Mouse (Mus musculus) myocyte (in vitro differentiated cells): Measurements from ENCODE around the gene Cbfa2t3. TPM values are rescaled to one million over a fixed set of nuclear protein-coding genes. Genes with fewer than 3 reads are reported as not detected.

Experiments
- H3K27me3 ChIP-seq: one replicate; pipeline ENCODE4 v1.6.1; 2011; ENCODE audit not compliant: control insufficient read depth, insufficient read depth, insufficient read length
- H3K36me3 ChIP-seq: one replicate; pipeline ENCODE4 v1.6.1; 2011; ENCODE audit not compliant: control insufficient read depth, insufficient read depth
- H3K4me2 ChIP-seq: one replicate; pipeline ENCODE4 v1.6.1; 2011; ENCODE audit warnings: low read depth, control low read depth
- H3K4me3 ChIP-seq: one replicate; pipeline ENCODE4 v1.5.1; 2011; ENCODE audit warnings: mild to moderate bottlenecking, control low read depth, moderate library complexity
- H3K79me2 ChIP-seq: one replicate; pipeline ENCODE4 v1.6.1; 2011; ENCODE audit not compliant: control insufficient read depth, insufficient read depth
- H3ac ChIP-seq: one replicate; pipeline ENCODE4 v1.6.1; 2011; ENCODE audit not compliant: control insufficient read depth, insufficient read length
- CEBPB ChIP-seq: IDR thresholded peaks from 2 replicates; pipeline ENCODE4 v1.6.1; 2011; ENCODE audit warnings: mild to moderate bottlenecking, moderate library complexity; ENCODE audit not compliant: poor library complexity, insufficient read depth, severe bottlenecking
- E2F4 ChIP-seq: IDR thresholded peaks from one replicate; pipeline ENCODE4 v1.6.1; 2011; ENCODE audit warnings: mild to moderate bottlenecking, control low read depth, moderate library complexity; ENCODE audit not compliant: insufficient read depth
- MAX ChIP-seq: IDR thresholded peaks from one replicate; pipeline ENCODE4 v1.6.1; 2011; ENCODE audit warnings: low read depth, mild to moderate bottlenecking, control low read depth
- MYOD1 ChIP-seq, 3 experiments: IDR thresholded peaks; one replicate each; pipeline ENCODE4 v1.6.1; 2011; ENCODE audit warnings: control low read depth in 2 of 3, low read depth in 2 of 3, mild to moderate bottlenecking in 2 of 3, moderate library complexity in 1 of 3; ENCODE audit not compliant: insufficient read length in 2 of 3, control insufficient read depth in 1 of 3
- MYOG ChIP-seq, 3 experiments: IDR thresholded peaks; one replicate each; pipeline ENCODE4 v1.6.1; 2011; ENCODE audit warnings: control low read depth in 2 of 3, low read depth in 2 of 3, mild to moderate bottlenecking in 2 of 3; ENCODE audit not compliant: insufficient read length in 2 of 3, control insufficient read depth in 1 of 3, insufficient read depth in 1 of 3
- POLR2A ChIP-seq: IDR thresholded peaks from one replicate; pipeline ENCODE4 v1.6.1; 2011; ENCODE audit warnings: low read depth, mild to moderate bottlenecking, control low read depth, moderate library complexity; ENCODE audit not compliant: insufficient read length
- POLR2AphosphoS2 ChIP-seq: IDR thresholded peaks from one replicate; pipeline ENCODE4 v1.6.1; 2011; ENCODE audit warnings: low read depth, control low read depth; ENCODE audit not compliant: insufficient read length
- REST ChIP-seq: IDR thresholded peaks from one replicate; pipeline ENCODE4 v1.6.1; 2011; ENCODE audit warnings: mild to moderate bottlenecking, control low read depth, moderate library complexity; ENCODE audit not compliant: insufficient read depth, insufficient read length
- SRF ChIP-seq: IDR thresholded peaks from one replicate; pipeline ENCODE4 v1.6.1; 2011; ENCODE audit warnings: low read depth; ENCODE audit not compliant: control insufficient read depth, insufficient read length
- TCF12 ChIP-seq: IDR thresholded peaks from one replicate; pipeline ENCODE4 v1.6.1; 2011; ENCODE audit warnings: mild to moderate bottlenecking, control low read depth; ENCODE audit not compliant: poor library complexity, insufficient read depth, severe bottlenecking
- TCF3 ChIP-seq: IDR thresholded peaks from one replicate; pipeline ENCODE4 v1.6.1; 2011; ENCODE audit warnings: low read depth, control low read depth; ENCODE audit not compliant: insufficient read length
- USF1 ChIP-seq: IDR thresholded peaks from one replicate; pipeline ENCODE4 v1.6.1; 2011; ENCODE audit warnings: low read depth, mild to moderate bottlenecking, control low read depth, moderate library complexity
- polyA plus RNA-seq: library from polyadenylated mRNA; unstranded; fragments of >200 nt; fragmentation: generic; extraction: Trizol; gene quantifications from one replicate; pipeline ENCODE4 v1.2.1, GENCODE M21; 2012; ENCODE audit warnings: missing spikeins

The Cbfa2t3 gene
- polyA plus RNA-seq, 1 experiment, result 29.5 TPM

DNA sequence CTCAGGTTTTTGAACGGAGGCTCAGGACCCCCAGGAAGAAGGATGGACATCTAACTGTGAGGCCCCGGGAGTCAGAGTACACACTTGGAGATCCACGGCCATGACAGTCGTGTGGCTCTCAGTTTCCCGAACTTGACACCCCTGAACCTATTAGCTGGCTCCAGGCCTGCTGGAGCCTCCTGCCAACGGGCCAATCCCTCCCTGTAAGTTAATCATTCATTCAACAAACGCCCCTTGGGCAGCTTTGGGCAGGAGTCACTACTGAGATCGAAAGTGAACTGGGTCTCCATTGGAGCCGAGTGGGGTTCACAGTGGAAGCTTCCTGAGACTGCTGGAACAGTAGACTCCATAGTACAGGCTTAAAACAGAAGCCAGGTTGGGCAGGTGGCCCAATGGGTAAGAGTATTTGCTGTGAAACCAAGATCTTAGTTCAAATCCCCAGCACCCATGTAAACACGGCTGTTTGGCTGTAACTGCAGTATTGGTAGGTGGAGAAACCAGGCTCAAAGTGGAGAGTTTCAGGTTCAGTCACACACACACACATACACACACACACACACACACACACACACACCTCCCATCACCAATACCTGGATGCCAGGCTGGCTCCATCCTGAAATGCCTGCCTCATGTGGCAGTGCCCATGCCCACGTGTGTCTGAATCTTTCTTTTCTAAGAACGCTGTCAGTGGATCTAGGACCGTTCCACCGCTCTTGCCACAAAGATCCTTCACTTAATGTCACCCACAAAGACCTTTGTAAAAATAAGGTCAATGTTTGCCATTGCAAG lies 20.0 kb upstream of the Cbfa2t3 start:
- H3K36me3 ChIP-seq, result no peaks in the 10 kb centered on the region
- TF ChIP-seq MAX (no peak), SRF (no peak), CEBPB (no peak), E2F4 (no peak), TCF3 (no peak), MYOD1 (IDR thresholded peaks at IDR 0.05; ENCODE audit: control insufficient read depth in 1 of 3, insufficient read length in 2 of 3, low read depth in 2 of 3) (no peak), USF1 (no peak), POLR2A (no peak), TCF12 (no peak)
- no peaks in the 10 kb centered on the region for H3K79me2 ChIP-seq
- H3K4me2 ChIP-seq, result no peak overlapping the region
- H3K4me3 ChIP-seq, result no peak overlapping the region
- peaks cover 84% of the 10 kb centered on the region for H3K27me3 ChIP-seq
- H3ac ChIP-seq, result no peak overlapping the region

DNA sequence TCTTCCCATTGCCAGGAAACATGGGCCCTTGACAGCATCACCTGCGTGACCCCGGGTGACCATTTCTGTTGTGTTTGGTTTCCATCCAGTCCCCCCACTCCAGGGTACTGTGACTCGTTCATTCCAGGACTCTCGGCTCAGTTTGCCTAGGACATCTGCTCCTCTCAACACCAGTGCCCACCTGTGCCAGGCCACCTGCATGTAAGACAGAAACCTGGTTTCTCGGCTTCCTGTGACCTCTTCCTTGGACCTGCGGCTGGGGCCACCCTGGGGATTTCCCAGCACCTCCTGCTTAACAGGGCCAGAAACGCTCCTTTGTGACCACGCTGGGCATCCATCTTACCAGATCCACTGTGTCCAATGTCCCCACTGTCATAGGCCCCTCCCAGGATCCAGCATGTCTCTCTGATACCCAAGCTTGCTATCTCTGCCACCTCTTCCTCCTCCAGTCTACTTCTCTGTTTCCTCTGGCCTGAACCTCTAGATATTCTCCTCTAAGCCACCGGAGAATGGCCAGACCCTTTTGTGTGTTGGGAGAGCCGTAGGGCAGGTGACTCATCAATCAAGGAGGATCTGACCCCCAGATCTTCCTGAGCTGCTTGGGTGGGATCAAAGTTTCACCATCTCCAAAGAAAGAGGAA lies 19.1 kb upstream of the Cbfa2t3 start:
- H3K36me3 ChIP-seq, result no peaks in the 10 kb centered on the region
- no peaks in the 10 kb centered on the region for H3K79me2 ChIP-seq
- H3K27me3 ChIP-seq, result peaks cover 84% of the 10 kb centered on the region
- no peak overlapping the region for H3K4me3 ChIP-seq
- no peak for TF ChIP-seq E2F4
- no peak for TF ChIP-seq TCF3
- no peak for TF ChIP-seq POLR2AphosphoS2
- TF ChIP-seq POLR2A, result no peak
- no peak for TF ChIP-seq MYOD1 (IDR thresholded peaks at IDR 0.05; ENCODE audit: control insufficient read depth in 1 of 3, insufficient read length in 2 of 3, low read depth in 2 of 3)
- no peak for TF ChIP-seq TCF12
- no peak for TF ChIP-seq SRF
- no peak for TF ChIP-seq REST
- H3ac ChIP-seq, result no peak overlapping the region
- no peak overlapping the region for H3K4me2 ChIP-seq

DNA sequence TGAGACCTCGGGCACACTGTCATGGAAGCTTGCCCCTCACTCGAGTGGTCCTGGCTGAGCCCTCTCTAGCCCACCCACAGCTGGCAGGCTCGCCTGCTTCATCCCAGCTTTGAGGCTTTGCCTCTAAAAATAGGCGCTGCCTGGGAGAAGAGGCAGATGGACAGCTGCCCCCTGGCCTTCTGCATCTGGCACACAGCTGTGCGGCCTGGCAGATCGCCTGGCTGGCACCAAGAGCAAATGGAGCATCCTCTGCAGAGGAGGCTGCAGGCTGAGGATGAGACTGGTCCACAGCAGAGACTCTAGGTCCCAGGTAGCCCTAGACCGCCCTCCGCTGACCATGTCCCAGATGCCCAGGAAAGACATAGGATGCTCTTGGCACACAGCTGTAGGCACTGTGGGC lies 17.7 kb upstream of the Cbfa2t3 start:
- Histone ChIP-seq H3K27me3 (peaks cover 79% of the 10 kb centered on the region), H3K4me2 (no peak overlapping the region), H3K79me2 (no peaks in the 10 kb centered on the region), H3K4me3 (no peak overlapping the region), H3K36me3 (no peaks in the 10 kb centered on the region), H3ac (no peak overlapping the region)
- TF ChIP-seq USF1 (no peak), MAX (no peak), TCF3 (peak; percentile 66), MYOG (IDR thresholded peaks at IDR 0.05; ENCODE audit: control insufficient read depth in 1 of 3, insufficient read depth in 1 of 3, insufficient read length in 2 of 3, low read depth in 2 of 3) (peak in 2 of 3 experiments; percentile 68 to 74), MYOD1 (IDR thresholded peaks at IDR 0.05; ENCODE audit: control insufficient read depth in 1 of 3, insufficient read length in 2 of 3, low read depth in 2 of 3) (peak in 2 of 3 experiments; percentile 80 to 95), CEBPB (no peak), POLR2A (no peak), TCF12 (peak; percentile 73), E2F4 (no peak)

DNA sequence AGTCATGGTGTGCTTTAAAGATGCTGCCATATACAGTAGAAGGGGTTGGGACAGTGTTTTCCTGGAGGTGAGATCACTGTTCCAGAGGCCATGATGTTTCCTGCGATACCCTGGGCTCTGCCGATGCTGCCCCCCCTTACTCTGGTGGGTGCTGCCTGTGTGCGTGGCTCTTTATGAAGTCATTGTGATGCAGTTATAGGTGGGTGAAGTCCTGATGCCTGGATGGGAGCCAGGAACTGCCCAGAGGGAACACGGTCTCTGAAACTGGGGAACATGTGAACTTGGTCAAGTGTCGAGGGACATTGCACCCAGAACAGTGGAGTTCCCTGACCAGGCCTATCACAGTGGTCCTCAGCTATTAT lies 14.2 kb upstream of the Cbfa2t3 start:
- Histone ChIP-seq H3K27me3 (peaks cover 79% of the 10 kb centered on the region), H3K4me3 (no peak overlapping the region), H3K36me3 (no peaks in the 10 kb centered on the region), H3K4me2 (no peak overlapping the region), H3ac (no peak overlapping the region), H3K79me2 (no peaks in the 10 kb centered on the region)
- TF ChIP-seq MYOD1 (IDR thresholded peaks at IDR 0.05; ENCODE audit: control insufficient read depth in 1 of 3, insufficient read length in 2 of 3, low read depth in 2 of 3) (no peak), CEBPB (no peak), TCF12 (no peak), USF1 (no peak), POLR2AphosphoS2 (no peak)

DNA sequence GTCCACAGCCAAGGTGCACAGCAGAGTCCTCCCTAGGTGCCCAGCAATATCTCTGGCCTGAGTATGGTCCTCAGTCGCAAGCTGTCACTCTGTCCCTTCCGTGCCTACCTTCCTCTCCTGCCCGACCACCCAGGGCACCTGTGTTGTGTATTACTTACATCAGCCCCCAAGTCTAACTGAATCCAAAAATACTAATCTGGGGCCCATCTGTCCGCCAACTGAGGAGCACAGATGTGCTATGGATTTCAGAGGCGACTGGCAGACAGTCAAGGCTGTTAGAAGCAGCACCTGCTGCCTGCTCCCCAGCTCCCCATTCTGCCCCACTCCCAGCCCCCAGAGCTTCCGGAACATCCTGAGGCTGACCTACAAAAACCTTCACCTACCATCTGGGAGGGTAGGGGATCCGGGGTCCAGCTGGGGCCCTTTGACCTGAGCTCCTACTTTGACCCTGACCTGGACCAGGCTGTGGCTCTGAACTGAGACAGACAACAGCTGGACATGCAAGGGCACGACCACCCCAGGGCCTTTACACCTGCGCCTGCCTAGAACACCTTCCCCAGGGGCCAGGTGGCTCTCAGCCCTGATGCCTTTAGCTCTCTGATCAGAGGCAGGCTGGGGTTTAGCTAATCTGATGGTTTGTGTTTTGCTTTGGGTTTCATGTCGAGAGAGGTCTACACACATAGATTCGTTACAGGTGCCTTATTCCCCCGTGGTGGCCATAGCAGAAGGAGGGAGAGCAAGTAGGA lies 13.7 kb upstream of the Cbfa2t3 start:
- Histone ChIP-seq H3ac (no peak overlapping the region), H3K36me3 (no peaks in the 10 kb centered on the region), H3K4me3 (no peak overlapping the region), H3K79me2 (no peaks in the 10 kb centered on the region), H3K27me3 (peaks cover 79% of the 10 kb centered on the region), H3K4me2 (no peak overlapping the region)
- TF ChIP-seq POLR2AphosphoS2 (no peak), MYOG (IDR thresholded peaks at IDR 0.05; ENCODE audit: control insufficient read depth in 1 of 3, insufficient read depth in 1 of 3, insufficient read length in 2 of 3, low read depth in 2 of 3) (no peak), TCF3 (no peak), CEBPB (no peak), SRF (no peak), USF1 (no peak), MAX (no peak), POLR2A (no peak), REST (no peak), E2F4 (no peak), TCF12 (no peak), MYOD1 (IDR thresholded peaks at IDR 0.05; ENCODE audit: control insufficient read depth in 1 of 3, insufficient read length in 2 of 3, low read depth in 2 of 3) (no peak)
